Mouse (Mus musculus): ENCODE data around the gene Pla2g12b.
"Not testable (repeated sequence)": the region's sequence is repeated elsewhere in the genome, so short reads cannot be mapped to it uniquely, and the experiment has no call there.

The Pla2g12b gene

GRCm38 (mm10) chr10:59402899-59403792 lies at the start of gene Pla2g12b:
Gene Pla2g12b (plus strand): TSS chr10:59403660.
- DNase-seq (ENCODE audit: low spot score): no peak

- DNase-seq (ENCODE audit: low spot score): no peak
Measured at GRCm38 (mm10) chr10:59354120-59354519, 49.3 kb upstream of the Pla2g12b start.

DNA sequence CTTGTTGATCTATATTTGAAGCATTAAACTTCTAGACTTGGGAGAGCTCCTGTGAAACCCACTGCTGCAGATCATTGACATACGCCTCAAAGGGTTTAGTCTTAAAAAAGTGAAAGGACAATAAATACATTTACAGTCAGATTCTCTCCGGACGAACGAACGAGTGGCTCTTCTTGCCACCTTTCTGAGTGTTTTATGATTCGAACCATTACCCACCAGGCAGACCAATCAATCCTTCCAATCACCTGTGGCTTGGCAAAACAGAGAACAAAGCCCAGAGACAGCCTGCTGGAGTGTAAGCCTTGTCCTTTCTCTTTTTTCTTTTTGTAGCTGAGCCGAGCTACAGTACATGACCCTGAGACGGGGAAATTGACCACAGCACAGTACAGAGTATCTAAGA lies 48.4 kb upstream of the Pla2g12b start:
- no peak for DNase-seq (ENCODE audit: low spot score)

- DNase-seq (ENCODE audit: low spot score): no peak
Measured at GRCm38 (mm10) chr10:59358744-59359143, 44.7 kb upstream of the Pla2g12b start.

GRCm38 (mm10) chr10:59363208-59363607 lies 40.3 kb upstream of the Pla2g12b start:
- DNase-seq (ENCODE audit: low spot score): no peak

DNA sequence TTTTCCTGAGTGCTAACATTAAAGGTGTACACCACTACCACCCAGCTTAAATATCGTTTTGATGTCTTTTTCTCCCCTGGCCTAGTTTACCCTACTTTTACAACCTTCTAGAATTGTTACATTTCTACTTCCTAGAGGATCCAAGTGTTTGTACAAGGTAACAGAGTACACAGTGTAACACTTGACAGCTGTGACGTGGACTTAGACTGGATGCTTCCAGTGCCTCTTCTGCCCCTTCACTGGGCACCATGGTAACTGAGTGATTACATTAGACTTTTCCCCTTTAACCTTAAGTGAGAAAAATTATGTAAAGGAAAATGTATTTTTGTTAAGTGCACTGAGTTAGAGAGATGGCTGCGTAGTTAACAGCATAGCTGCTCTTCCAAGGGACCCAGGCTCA lies 38.9 kb upstream of the Pla2g12b start:
- no peak for DNase-seq (ENCODE audit: low spot score)

DNA sequence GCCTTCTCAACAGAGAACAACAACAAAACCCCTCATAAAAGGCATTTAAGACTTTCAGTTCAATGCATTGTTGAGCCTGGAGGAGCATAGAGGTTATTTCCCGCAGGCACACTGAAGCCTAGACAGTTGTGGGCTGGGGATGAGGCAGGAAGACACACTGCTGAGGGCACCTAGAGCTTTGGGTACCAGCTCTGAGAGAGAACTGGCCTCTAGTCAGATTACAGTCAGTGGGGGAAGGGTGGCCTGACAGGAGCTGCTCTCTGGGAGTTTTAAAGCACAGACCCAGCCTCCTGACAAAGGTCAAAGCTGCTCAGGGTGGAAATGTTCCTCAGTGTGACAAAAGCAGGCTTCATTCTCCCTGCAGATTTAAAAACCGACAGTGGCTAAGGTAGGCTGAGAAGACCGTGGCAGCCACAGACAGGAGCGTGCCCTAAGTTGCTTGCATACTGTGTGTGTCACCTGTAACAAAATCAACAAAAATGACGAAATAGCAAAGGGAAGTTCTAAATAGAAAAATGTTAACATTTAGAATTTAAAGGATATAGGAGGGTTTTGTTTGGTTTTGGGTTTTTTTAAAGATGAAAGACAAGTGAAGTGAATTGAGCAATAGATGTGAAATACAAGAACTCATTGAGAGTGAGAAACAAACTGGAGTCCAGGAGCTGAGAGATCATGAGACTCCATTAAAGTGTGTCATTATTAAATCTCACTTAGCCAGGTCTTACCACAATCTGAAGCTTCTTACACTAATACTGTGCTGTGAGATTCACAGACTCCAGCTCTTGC lies 37.5 kb upstream of the Pla2g12b start:
- DNase-seq (ENCODE audit: low spot score): no peak

DNA sequence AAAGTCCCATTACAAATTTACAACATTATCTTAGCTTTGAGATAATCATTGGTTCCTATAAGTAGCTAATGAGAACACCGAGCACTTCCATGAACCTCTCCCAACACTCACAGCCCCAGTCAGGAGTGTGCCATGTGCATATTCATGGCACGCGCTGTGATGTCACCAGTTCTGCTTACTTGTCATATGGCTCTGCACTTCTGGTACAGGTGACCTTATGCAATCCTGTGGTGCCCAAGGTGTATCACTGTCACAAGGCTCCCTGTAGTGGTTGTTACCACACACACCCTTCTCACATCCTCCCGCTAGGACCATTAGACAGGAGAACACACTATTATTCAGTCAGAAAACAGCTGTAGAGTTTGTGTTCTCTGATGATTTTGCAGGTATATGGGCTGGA lies 36.7 kb upstream of the Pla2g12b start:
- no peak for DNase-seq (ENCODE audit: low spot score)

GRCm38 (mm10) chr10:59367206-59367605 lies 36.3 kb upstream of the Pla2g12b start:
- DNase-seq (ENCODE audit: low spot score): no peak

GRCm38 (mm10) chr10:59368729-59369128 lies 34.7 kb upstream of the Pla2g12b start:
- DNase-seq (ENCODE audit: low spot score): no peak

DNA sequence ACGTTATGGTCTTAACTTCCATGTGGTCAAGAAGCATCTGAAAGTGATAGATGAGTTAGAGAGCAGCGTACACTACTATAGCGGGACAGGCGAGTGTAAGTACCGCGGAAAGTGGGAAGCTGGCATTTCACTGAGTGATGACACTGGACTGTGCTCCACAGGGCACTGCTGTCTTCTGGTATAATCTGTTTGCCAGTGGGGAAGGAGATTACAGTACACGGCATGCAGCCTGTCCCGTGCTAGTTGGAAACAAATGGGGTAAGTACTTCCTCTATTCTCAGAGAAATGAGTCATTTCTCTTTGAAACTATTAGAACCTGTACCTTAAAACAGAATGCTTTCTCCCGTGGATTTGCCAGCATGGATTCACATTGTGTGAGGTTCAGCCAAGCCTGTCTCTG lies 34.0 kb upstream of the Pla2g12b start:
- DNase-seq (ENCODE audit: low spot score): no peak

DNA sequence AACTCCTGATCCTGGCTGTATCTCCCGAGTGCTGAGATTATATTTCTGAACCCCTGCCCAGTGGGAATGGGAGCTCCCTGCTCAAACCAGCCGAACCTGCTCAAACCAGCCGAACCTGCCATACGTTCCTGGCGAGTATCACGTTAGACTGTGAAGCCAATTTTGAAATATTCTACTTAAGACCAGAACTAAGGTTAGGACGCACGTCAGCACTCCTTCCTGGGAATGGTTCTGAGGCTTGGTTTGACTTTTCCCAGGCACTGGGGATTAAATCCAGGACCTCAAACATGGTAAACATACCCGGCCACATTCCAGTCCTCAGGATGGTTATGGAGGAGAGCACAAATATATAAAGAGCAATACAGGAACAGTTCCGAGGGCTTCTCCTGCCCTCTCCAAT lies 25.6 kb upstream of the Pla2g12b start:
- no peak for DNase-seq (ENCODE audit: low spot score)

DNA sequence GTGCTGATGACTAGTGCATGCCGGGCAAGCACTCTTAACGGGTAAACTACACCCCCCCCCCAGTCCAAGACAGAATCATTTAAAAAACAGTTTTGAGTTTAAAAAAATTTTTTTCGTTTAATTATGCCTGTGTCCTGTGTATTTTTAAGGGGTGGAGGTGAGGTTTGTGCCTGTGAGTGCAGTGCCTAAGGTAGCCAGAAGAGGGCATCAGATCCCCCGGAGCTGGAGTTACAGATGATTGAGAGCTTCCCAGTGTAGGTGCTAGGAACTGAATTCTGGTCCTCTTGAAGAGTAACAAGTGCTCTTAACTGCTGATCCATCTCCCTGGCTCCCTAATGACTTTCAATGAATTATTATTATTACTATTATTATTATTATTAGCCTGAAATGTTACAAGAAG lies 24.7 kb upstream of the Pla2g12b start:
- DNase-seq (ENCODE audit: low spot score): no peak

DNA sequence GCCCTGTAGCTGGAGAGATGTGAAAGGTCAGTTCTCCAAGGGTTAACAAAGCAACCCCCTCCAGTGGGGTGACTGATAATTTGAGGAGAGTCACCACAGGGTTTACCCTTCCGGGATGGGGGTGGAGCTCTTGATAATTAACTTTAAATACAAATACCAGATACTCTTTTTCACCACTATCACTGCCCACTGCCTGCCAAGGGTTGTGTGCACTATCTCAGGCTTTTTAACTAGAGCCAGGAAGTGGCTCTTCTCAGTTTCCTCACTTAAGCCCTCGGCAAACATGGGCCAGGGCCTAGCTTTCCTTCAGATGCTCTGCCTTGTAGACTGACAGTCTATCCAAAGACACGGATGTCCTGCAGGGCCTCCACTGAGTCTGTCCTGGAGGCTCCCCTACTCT lies 23.5 kb upstream of the Pla2g12b start:
- no peak for DNase-seq (ENCODE audit: low spot score)

- no peak for DNase-seq (ENCODE audit: low spot score)
Measured at GRCm38 (mm10) chr10:59380411-59380821, 23.0 kb upstream of the Pla2g12b start.

GRCm38 (mm10) chr10:59381563-59381962 lies 21.9 kb upstream of the Pla2g12b start:
- not testable (repeated sequence) for DNase-seq (ENCODE audit: low spot score)

- DNase-seq (ENCODE audit: low spot score): no peak
Measured at GRCm38 (mm10) chr10:59386951-59387350, 16.5 kb upstream of the Pla2g12b start.

GRCm38 (mm10) chr10:59389652-59390051 lies 13.8 kb upstream of the Pla2g12b start:
- no peak for DNase-seq (ENCODE audit: low spot score)

DNA sequence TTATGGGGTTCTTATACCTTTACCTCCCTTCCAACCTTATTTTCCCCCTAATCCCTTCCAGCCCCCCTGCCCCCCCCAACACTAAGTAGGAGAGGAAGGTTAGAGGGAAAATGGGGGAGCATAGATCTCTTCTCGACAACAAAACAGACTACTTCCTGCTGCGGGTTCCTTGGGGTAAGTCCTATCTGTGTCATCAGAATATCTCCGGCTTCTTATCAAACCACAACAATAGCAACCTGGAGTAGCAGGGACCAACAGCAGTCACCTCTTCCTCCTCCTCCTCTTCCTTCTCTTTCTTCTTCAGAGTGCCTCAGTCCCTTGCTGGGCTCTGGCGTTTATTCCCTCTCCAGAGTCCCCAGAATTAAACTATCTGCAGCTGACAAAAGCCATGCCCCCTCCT lies 11.6 kb upstream of the Pla2g12b start:
- DNase-seq (ENCODE audit: low spot score): no peak

GRCm38 (mm10) chr10:59395461-59395860 lies 8.0 kb upstream of the Pla2g12b start, which contains the start of gene Gm10273:
Gene Gm10273 (plus strand): TSS chr10:59395632.
- not testable (repeated sequence) for DNase-seq (ENCODE audit: low spot score)

- no peak for DNase-seq (ENCODE audit: low spot score)
Measured at GRCm38 (mm10) chr10:59403793-59404149, 311 bp downstream of the Pla2g12b start.

DNA sequence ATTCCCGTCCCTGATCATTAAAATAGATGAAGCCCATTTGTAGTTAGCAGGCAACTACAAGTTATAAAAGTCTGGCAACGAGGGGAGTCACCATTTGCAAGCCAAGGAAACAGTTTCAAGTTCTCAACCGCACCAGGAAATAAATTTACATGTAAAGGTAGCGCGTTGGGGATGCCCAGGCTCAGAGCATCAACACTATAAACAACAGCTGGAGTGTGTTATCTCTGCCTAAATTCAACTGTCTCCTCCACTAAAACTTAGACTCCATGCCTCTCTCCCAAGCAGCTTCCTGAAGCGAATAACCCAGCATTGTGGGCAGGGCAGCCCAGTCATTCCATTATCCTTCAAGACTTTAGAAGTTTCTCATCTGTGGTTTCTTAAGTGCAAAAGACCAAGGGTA lies 5.0 kb downstream of the Pla2g12b start:
- no peak for DNase-seq (ENCODE audit: low spot score)

DNA sequence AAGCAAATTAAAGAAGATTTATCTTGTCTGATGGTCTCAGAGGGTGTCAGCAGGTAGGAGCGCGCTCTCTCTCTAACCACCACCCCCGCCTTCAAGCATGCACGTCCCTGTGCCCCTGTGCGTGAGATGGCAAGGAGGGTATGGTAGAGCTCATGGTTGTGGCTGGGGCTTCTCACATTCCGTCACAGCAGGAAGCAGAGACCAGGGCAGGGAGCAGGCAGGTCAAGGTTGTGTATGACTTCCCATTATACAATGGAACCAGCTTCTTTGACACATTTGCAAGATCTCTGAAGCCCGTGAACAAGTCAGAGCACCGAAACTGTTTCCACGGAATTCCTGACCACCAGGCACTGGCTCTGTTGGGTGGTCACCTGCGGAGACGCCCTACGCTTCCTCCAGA lies 6.8 kb downstream of the Pla2g12b start:
- DNase-seq (ENCODE audit: low spot score): no peak
